Mouse (Mus musculus): ENCODE data around the gene Gmip.

Gmip gene

GRCm38 (mm10) chr8:69808094-69808863 is at the start of gene Gmip:
Gene Gmip, plus strand, starts transcription at chr8:69808679.
- peak; percentile 14 for DNase-seq (ENCODE audit: low read depth, low spot score)

DNA sequence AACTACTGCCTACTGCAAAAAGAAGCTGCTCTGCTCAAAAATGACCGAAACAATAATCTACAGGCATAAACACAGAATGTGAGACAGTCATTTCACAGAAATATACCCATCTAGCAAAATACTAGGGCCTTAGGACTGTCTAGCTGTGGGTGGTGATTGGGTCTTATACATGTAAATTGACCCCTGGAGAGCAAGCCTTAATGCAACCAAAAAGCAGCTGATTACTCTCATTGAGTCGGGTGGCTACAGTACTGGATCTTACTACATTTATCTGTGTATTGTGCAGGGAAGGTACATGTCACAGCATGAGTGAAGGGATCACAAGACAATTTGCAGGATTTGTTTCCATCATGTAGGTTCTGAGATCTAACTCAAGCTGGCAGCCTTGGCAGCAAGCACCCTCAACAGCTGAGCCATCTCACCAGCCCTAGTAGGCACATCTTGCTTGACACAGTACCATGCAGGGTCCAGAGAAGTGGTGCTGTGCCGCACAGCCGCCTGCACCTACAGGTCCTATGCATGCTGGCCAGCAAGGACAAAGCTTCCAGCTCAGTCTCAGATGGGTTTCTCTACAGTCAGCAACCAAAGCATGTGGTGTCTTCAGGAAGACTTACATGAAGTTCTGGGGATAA is 46.5 kb upstream of the Gmip start:
- no peak for DNase-seq (ENCODE audit: low read depth, low spot score)

- DNase-seq (ENCODE audit: low read depth, low spot score), result no peak
Observed at GRCm38 (mm10) chr8:69771221-69771620, 37.3 kb upstream of the Gmip start.

- no peak for DNase-seq (ENCODE audit: low read depth, low spot score)
Observed at GRCm38 (mm10) chr8:69772106-69772505, 36.4 kb upstream of the Gmip start.

DNA sequence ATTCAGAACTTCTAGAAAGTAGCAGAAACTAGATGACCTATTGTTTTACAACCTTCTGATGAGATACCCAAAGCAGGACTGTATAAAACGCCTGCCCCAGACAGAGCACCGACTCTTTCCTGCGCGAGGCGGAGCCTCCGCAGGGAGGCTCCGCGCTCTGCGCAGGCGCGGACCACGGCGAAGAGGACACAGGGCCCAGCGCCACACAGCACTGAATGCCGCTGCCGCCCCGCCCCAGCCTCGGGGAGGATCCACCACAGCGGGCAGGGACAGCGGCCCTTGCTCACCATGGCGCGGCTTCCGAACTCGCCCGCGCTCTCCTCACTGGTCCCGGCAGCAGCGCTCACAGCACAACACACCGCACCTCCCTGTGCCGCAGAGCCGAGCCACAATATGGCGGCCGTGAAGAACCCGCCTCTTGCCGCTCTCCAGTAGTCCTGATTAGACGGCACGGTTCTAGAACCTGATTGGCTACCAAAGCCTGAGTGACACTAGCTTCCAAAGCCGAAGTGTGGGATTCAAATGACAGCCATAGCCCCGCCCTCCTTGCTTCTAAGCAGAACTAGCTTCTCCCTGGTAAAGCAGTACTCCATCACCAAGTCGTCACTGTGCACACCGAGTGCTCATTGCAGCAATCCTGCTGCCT is 33.9 kb upstream of the Gmip start, which contains the start of gene Gm20422:
Gene Gm20422 (minus strand): TSS at position 384 of the 646 bp plus-strand sequence.
- DNase-seq (ENCODE audit: low read depth, low spot score), result peak; percentile 91

- DNase-seq (ENCODE audit: low read depth, low spot score), result no peak
Observed at GRCm38 (mm10) chr8:69775149-69775534, 33.3 kb upstream of the Gmip start.

GRCm38 (mm10) chr8:69777111-69777510 is 31.4 kb upstream of the Gmip start:
- no peak for DNase-seq (ENCODE audit: low read depth, low spot score)

GRCm38 (mm10) chr8:69789105-69789504 is 19.4 kb upstream of the Gmip start:
- no peak for DNase-seq (ENCODE audit: low read depth, low spot score)

GRCm38 (mm10) chr8:69789731-69790130 is 18.7 kb upstream of the Gmip start:
- no peak for DNase-seq (ENCODE audit: low read depth, low spot score)

DNA sequence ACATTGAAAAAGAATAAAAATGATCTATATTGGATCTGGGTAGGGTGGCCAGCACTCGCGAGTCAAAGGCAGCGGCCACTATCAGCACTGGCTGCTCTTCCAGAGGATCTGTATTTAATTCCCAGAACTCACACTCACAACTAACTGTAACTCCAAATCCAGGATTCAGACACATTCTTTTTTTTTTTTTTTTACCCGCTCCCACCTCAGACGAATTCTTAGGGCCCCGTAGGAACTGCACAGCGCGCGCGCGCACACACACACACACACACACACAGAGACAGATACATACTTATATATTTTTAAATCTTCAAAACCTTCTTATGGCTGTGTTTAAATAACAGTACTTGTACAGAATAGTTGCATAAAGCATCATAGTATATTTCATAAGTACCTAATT is 18.1 kb upstream of the Gmip start:
- no peak for DNase-seq (ENCODE audit: low read depth, low spot score)

DNA sequence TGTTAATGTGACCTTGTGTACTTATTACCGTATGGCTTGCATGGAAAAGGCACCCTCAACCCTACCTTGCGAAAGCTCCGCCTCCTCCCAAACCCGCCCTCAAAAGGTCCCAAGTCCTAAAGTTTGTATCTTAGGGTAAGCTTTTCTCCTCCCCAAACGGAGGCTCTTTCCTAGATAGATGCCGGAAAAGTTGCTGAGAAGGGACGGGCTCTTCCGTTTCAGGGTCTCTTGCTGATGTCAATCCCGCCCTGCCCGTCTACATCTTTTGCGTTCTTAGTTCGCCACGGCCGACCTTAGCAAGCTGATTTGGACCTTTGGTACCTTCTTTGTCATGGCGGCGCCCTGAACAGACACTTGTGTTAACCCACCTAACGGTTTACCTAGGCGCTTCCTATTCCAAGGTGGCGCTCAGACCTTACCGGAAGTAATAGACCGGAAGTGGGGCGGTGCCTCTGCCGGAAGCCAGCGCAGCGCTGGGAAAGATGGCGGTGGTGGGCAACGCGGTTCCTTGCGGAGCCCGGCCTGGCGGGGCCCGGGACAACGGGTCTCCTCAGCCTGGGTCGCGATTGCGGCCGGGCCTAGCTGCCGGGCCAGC is 17.6 kb upstream of the Gmip start, which contains the start of the genes Atp13a1 and Zfp866:
Gene Atp13a1 (plus strand): TSS at position 391 of the 595 bp plus-strand sequence.
Gene Zfp866 (minus strand): TSS at position 406 of the 595 bp plus-strand sequence.
- DNase-seq (ENCODE audit: low read depth, low spot score), result peak; percentile 84

- DNase-seq (ENCODE audit: low read depth, low spot score), result no peak
Observed at GRCm38 (mm10) chr8:69791415-69792068, 16.9 kb upstream of the Gmip start.

DNA sequence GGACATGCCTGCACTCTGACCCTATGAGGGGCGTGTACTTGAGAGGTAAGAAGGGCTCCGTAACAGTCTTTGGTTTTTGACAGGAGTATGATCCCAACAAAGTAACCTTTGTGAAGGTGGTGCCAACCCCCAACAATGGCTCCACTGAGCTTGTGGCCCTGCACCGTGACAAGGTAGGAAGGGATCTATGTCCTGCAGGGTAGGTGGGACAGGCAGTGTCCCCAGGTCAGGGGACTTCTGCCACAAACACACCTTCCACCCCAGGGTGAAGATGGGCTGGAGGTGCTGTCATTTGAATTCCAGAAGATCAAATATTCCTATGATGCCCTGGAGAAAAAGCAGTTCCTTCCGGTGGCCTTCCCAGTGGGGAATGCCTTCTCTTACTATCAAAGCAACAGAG is 14.8 kb upstream of the Gmip start:
- no peak for DNase-seq (ENCODE audit: low read depth, low spot score)

DNA sequence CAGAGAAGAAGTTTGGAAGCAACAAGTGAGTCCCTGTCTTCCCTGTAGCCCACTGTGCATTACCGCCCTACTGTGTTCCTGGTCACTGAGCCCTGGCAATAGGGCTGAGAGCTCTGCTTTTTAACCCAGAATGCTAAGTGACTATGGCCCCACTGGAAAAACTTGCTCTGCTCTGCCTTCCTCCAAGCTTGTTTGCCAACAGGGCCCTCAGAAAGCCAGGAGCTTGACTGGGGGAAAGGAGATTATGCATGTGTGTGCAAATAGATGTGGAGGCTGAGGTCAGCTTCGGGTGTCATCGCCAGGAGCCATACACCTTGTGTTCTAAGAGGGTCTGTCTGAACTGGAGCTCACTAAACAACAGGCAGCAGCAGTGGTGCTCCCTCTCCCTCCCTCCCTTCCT is 14.4 kb upstream of the Gmip start:
- DNase-seq (ENCODE audit: low read depth, low spot score), result no peak

DNA sequence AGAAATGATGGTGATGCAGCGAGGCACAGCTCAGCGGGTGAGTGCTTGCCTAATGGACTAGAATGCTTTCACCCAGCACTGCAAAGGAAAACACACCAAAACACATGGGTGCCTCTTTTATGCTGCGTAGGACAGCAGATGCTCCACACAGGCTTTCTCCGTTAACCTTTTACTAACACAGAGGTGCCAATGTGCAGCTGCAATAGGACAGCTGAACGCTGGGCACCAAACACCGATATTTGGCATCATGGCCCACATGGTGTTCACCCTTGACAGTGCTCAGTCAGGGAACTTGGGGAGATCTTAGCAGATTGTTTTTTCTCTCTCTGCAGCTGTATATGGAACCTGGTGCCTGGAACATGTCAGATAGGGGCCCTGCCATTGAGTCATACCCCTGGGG is 13.6 kb upstream of the Gmip start:
- no peak for DNase-seq (ENCODE audit: low read depth, low spot score)

- DNase-seq (ENCODE audit: low read depth, low spot score), result no peak
Observed at GRCm38 (mm10) chr8:69796721-69797345, 11.6 kb upstream of the Gmip start.

GRCm38 (mm10) chr8:69797661-69798060 is 10.8 kb upstream of the Gmip start:
- no peak for DNase-seq (ENCODE audit: low read depth, low spot score)

DNA sequence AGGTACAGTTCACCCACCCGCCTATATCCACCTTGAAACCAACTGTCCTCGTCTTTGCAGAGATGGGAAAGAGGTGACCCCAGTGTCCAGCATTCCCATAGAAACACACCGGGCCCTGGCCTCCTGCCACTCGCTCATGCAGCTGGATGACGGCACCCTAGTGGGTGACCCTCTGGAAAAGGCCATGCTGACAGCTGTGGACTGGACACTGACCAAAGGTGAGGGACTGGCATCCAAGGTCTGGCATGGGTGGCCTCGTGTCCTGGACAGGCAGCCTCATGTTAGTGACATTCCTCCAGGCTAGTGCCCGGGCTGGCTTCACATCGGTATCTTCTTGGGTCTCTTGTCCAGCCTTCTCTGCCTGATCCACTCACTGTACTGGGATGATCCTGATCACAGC is 9.2 kb upstream of the Gmip start:
- no peak for DNase-seq (ENCODE audit: low read depth, low spot score)

GRCm38 (mm10) chr8:69799946-69800345 is 8.5 kb upstream of the Gmip start:
- no peak for DNase-seq (ENCODE audit: low read depth, low spot score)

DNA sequence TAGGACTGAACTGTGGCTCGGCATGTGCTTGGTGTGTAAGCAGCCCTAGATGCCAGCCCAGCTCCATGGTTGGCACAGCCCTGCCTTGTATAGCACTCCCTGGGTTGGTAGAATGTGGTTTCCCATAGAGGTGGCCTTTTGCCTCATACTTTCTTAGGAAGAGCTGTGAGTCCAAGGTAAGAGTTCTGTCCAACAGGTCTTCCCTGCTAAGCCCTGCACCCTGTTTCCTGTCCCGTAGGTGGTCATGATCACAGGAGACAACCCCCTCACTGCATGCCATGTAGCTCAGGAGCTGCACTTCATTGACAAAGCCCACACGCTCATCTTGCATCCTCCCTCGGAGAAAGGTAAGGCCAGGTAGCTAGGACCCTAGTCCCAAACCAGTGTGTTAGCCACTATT is 6.7 kb upstream of the Gmip start:
- DNase-seq (ENCODE audit: low read depth, low spot score), result no peak

DNA sequence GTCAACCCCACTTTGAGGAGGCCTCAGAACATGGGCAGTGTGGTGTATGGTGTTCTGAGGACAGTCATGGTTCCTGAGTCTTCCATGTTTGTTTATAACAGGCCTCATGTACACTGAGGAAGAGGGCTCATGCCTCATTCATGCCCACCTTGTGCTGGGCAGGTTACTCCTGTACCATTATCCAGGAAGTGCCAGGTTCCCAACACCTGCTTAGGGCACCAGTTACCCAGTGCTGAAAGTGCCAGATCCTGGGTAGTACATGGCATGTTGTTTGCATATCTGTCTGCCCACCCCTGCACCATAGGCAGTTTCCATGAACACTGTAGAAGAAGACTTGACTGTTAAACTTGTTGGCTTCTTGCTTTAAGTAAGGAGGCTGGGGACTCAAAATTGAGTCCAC is 6.3 kb upstream of the Gmip start:
- no peak for DNase-seq (ENCODE audit: low read depth, low spot score)
